Comparison of ENCODE assay signal across 8 mouse cellular contexts in the genomic region with DNA sequence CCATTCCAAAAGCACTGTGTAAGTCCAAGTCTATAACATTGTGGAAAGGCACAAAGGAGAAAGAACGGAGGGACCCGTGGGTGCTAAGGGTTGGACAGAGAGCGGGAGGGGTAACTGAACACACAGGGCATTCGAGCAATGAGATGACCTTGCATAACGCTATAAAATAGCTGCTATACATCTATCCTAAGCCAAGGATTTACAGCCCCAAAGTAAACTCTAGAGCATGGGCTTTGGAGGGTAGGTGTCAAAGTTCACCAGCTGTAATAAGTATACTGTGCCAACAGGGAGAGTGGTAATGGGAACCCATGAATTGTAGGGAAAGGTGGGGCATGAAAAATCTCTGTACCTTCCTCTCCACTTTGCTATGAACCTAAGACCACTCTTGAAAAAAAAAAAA. TPM values are rescaled to one million over a fixed set of nuclear protein-coding genes. Genes with fewer than 3 reads are reported as not detected.
DNase-seq lines count a peak whose midpoint lies in the region; ATAC-seq and TF ChIP-seq lines count a peak whose summit lies in the region.

TSS of gene Ola1 (minus strand) at position 12 of the 400 bp plus-strand sequence.

- H3K36me3 ChIP-seq in kidney, postnatal 0 days (ENCODE audit: insufficient read depth, low read length): no peaks in the 10 kb centered on the region
- H3K36me3 ChIP-seq in embryonic facial prominence, embryonic 12.5 days: no peaks in the 10 kb centered on the region
- H3K36me3 ChIP-seq in heart, embryonic 14.5 days (ENCODE audit: control insufficient read depth, insufficient read depth, low read length): no peaks in the 10 kb centered on the region
- H3K36me3 ChIP-seq in myocyte (ENCODE audit: control insufficient read depth, insufficient read depth): no peaks in the 10 kb centered on the region

- DNase-seq in kidney, postnatal 0 days (ENCODE audit: low spot score): no peak
- DNase-seq in kidney, adult 11 months: no peak
- no peak for DNase-seq in left cerebral cortex, postnatal 14 days (ENCODE audit: low spot score in 2 of 2)
- no peak for DNase-seq in cerebellum, adult 8-10 months
- DNase-seq in thymus, adult 18-20 months: no peak

- H3K4me3 ChIP-seq in kidney, postnatal 0 days (replicated peaks; ENCODE audit: low read depth, low read length): no peak within 1 kb of the TSS
- no peak within 1 kb of the TSS for H3K4me3 ChIP-seq in embryonic facial prominence, embryonic 12.5 days
- no peak within 1 kb of the TSS for H3K4me3 ChIP-seq in heart, embryonic 14.5 days (ENCODE audit: control insufficient read depth in 1 of 2, insufficient read depth in 1 of 2, low read depth in 1 of 2, low read length in 2 of 2)
- no peak within 1 kb of the TSS for H3K4me3 ChIP-seq in myocyte

- WGBS in kidney, postnatal 0 days: 47% methylated on average over 5 of the region's 5 CpGs
- WGBS in embryonic facial prominence, embryonic 12.5 days: 87% methylated on average over 5 of the region's 5 CpGs
- 82% methylated on average over 5 of the region's 5 CpGs for WGBS in heart, embryonic 14.5 days

- TF ChIP-seq POLR2A in myocyte (IDR thresholded peaks at IDR 0.05; ENCODE audit: insufficient read length, low read depth): no peak

- no peaks in the 10 kb centered on the region for H3K79me2 ChIP-seq in myocyte (ENCODE audit: control insufficient read depth, insufficient read depth)

- H3K9ac ChIP-seq in kidney, postnatal 0 days (ENCODE audit: low read depth, low read length): no peak within 1 kb of the TSS
- H3K9ac ChIP-seq in embryonic facial prominence, embryonic 12.5 days: no peak within 1 kb of the TSS
- no peak within 1 kb of the TSS for H3K9ac ChIP-seq in heart, embryonic 14.5 days (ENCODE audit: low read length)

- no peak for TF ChIP-seq CTCF in kidney, postnatal 0 days (IDR thresholded peaks at IDR 0.05; ENCODE audit: low read depth)

- H3K4me2 ChIP-seq in kidney, postnatal 0 days (ENCODE audit: low read length): no peak within 1 kb of the TSS
- no peak within 1 kb of the TSS for H3K4me2 ChIP-seq in embryonic facial prominence, embryonic 12.5 days (replicated peaks)
- no peak within 1 kb of the TSS for H3K4me2 ChIP-seq in heart, embryonic 14.5 days (ENCODE audit: low read length)
- no peak within 1 kb of the TSS for H3K4me2 ChIP-seq in myocyte (ENCODE audit: low read depth)

- H3K27ac ChIP-seq in kidney, postnatal 0 days: no peak within 1 kb of the TSS
- H3K27ac ChIP-seq in embryonic facial prominence, embryonic 12.5 days: no peak within 1 kb of the TSS
- H3K27ac ChIP-seq in heart, embryonic 14.5 days (replicated peaks in 1 of 2; ENCODE audit: control insufficient read depth in 1 of 2, insufficient read depth in 1 of 2, low read depth in 2 of 2, low read length in 2 of 2): no peak within 1 kb of the TSS

- intact Hi-C loops in left cerebral cortex, postnatal 14 days (cut with DNase I): no loop called here

- no peak within 1 kb of the TSS for H3ac ChIP-seq in myocyte (ENCODE audit: control insufficient read depth, insufficient read length)

- no peaks in the 10 kb centered on the region for H3K4me1 ChIP-seq in kidney, postnatal 0 days (replicated peaks; ENCODE audit: insufficient read depth, low read length)
- no peaks in the 10 kb centered on the region for H3K4me1 ChIP-seq in embryonic facial prominence, embryonic 12.5 days
- H3K4me1 ChIP-seq in heart, embryonic 14.5 days (ENCODE audit: control insufficient read depth in 2 of 2, insufficient read depth in 2 of 2, low read length in 2 of 2): no peaks in the 10 kb centered on the region

- no peak for ATAC-seq in kidney, postnatal 0 days (replicated peaks; ENCODE audit: low FRiP score, low read depth)
- ATAC-seq in embryonic facial prominence, embryonic 12.5 days (ENCODE audit: insufficient number of reproducible peaks, insufficient read depth, low FRiP score, low TSS enrichment): no peak
- no peak for ATAC-seq in heart, embryonic 14.5 days (ENCODE audit: insufficient number of reproducible peaks, insufficient read depth, low FRiP score, low read depth)

- no peaks in the 10 kb centered on the region for H3K27me3 ChIP-seq in kidney, postnatal 0 days (ENCODE audit: insufficient read depth, low read length)
- H3K27me3 ChIP-seq in embryonic facial prominence, embryonic 12.5 days: no peaks in the 10 kb centered on the region
- no peaks in the 10 kb centered on the region for H3K27me3 ChIP-seq in heart, embryonic 14.5 days (ENCODE audit: control insufficient read depth, insufficient read depth, low read length)
- no peaks in the 10 kb centered on the region for H3K27me3 ChIP-seq in myocyte (ENCODE audit: control insufficient read depth, insufficient read depth, insufficient read length)

- H3K9me3 ChIP-seq in kidney, postnatal 0 days (replicated peaks; ENCODE audit: low read length): no peaks in the 10 kb centered on the region
- H3K9me3 ChIP-seq in embryonic facial prominence, embryonic 12.5 days: no peaks in the 10 kb centered on the region
- H3K9me3 ChIP-seq in heart, embryonic 14.5 days (ENCODE audit: control insufficient read depth, low read length): 0 out of 2 replicates have a peak, but pooled peaks cover 3% of the 10 kb centered on the region

TF ChIP-seq in myocyte, 11 proteins besides CTCF, POLR2A, EP300 and RAD21:
- TF ChIP-seq POLR2AphosphoS2 (IDR thresholded peaks at IDR 0.05; ENCODE audit: insufficient read length, low read depth): no peak
- no peak for TF ChIP-seq TCF12 (IDR thresholded peaks at IDR 0.05; ENCODE audit: insufficient read depth, poor library complexity, severe bottlenecking)
- no peak for TF ChIP-seq REST (IDR thresholded peaks at IDR 0.05; ENCODE audit: insufficient read depth, insufficient read length)
- no peak for TF ChIP-seq MAX (IDR thresholded peaks at IDR 0.05; ENCODE audit: low read depth)
- no peak for TF ChIP-seq SRF (IDR thresholded peaks at IDR 0.05; ENCODE audit: control insufficient read depth, insufficient read length, low read depth)
- no peak for TF ChIP-seq CEBPB (IDR thresholded peaks at IDR 0.05; ENCODE audit: insufficient read depth, poor library complexity, severe bottlenecking)
- no peak for TF ChIP-seq MYOG (IDR thresholded peaks at IDR 0.05; ENCODE audit: control insufficient read depth in 1 of 3, insufficient read depth in 1 of 3, insufficient read length in 2 of 3, low read depth in 2 of 3)
- no peak for TF ChIP-seq MYOD1 (IDR thresholded peaks at IDR 0.05; ENCODE audit: control insufficient read depth in 1 of 3, insufficient read length in 2 of 3, low read depth in 2 of 3)
- TF ChIP-seq USF1 (IDR thresholded peaks at IDR 0.05; ENCODE audit: low read depth): no peak
- TF ChIP-seq E2F4 (IDR thresholded peaks at IDR 0.05; ENCODE audit: insufficient read depth): no peak
- TF ChIP-seq TCF3 (IDR thresholded peaks at IDR 0.05; ENCODE audit: insufficient read length, low read depth): no peak

RNA-seq across cellular contexts. Expression of gene Ola1, which starts in this region (rescaled TPM):
- polyA plus RNA-seq in kidney, postnatal 0 days (2015; fragmentation: Nextera tagmentation; extraction: Ambion mirVana): 69.5 and 73.4 TPM in 2 replicates
- 106 and 108 TPM in 2 replicates for polyA plus RNA-seq in embryonic facial prominence, embryonic 12.5 days (2016; fragmentation: Nextera tagmentation; extraction: Ambion mirVana)
- polyA plus RNA-seq in heart, embryonic 14.5 days (2014; fragmentation: Nextera tagmentation; extraction: Ambion mirVana): 62.7 and 67.6 TPM in 2 replicates
- 100 to 1,000 TPM; 113 to 120 TPM for total RNA-seq in left cerebral cortex, postnatal 14 days (2021)
- 46.0 TPM for polyA plus RNA-seq in myocyte (2012; fragmentation: generic; extraction: Trizol)
